Mouse (Mus musculus): ENCODE measurements around the gene Olfr1279.
"Not testable (repeated sequence)": the region's sequence is repeated elsewhere in the genome, so short reads cannot be mapped to it uniquely, and the experiment has no call there.

Gene Olfr1279

GRCm38 (mm10) chr2:111300374-111300773 is at the start of gene Olfr1279:
TSS of gene Olfr1279 (plus strand) at chr2:111300635.
- no peak for DNase-seq

DNA sequence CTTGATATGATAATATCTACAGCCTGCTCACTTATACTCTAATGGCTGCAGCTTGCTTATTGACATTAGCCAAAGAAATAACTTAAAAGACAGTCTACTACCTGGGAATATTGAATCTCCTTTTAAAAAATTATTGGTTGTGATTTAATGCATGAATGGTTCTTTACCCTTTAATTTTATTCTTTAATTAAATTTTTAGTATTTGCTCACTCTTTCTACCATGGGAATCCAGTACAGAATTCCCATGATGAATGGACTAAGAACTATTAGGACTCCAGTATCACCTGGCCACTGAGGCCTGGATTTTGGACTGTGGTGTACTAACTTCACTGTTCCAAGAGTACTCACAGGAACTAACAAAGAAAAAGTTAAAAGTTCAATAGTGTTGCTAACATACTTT is 46.2 kb upstream of the Olfr1279 start, which contains the start of gene Olfr1276:
Gene Olfr1276, plus strand, starts transcription at position 301 of the 400 bp plus-strand sequence.
- DNase-seq, result no peak

GRCm38 (mm10) chr2:111274006-111274405 is 26.4 kb upstream of the Olfr1279 start, which contains the start of gene Olfr1277:
TSS of gene Olfr1277 (minus strand) at chr2:111274106.
- no peak for DNase-seq

DNA sequence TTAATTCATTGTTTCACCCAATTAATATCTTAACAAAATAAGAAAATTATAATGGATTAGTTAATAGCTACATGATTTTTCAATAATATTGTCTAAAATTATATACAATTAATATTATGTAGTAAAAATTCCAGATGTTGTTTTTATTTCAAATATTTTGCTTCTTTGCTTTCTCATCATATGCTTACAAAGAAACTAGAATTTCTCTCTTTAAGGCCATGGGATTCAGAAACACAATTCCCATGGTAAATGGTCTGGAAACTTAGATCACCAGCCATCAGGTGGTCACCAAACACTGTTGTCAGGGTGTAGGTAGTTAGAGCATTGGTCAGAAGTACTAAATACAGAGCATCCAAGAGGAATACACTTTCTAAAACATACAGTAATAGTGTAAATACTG is 10.6 kb upstream of the Olfr1279 start, which contains the start of gene Olfr1278:
Gene Olfr1278, plus strand, starts transcription at position 301 of the 400 bp plus-strand sequence.
- no peak for DNase-seq

GRCm38 (mm10) chr2:111298541-111298940 is 1.9 kb upstream of the Olfr1279 start:
- DNase-seq, result no peak

- no peak for DNase-seq
Measured at GRCm38 (mm10) chr2:111313717-111314116, 13.3 kb downstream of the Olfr1279 start, which contains the start of gene Olfr1280. TSS of gene Olfr1280 (plus strand) at chr2:111314017.

GRCm38 (mm10) chr2:111326220-111326619 is 25.8 kb downstream of the Olfr1279 start, which contains the start of gene Olfr1281:
TSS of gene Olfr1281 (plus strand) at chr2:111326520.
- DNase-seq, result no peak

DNA sequence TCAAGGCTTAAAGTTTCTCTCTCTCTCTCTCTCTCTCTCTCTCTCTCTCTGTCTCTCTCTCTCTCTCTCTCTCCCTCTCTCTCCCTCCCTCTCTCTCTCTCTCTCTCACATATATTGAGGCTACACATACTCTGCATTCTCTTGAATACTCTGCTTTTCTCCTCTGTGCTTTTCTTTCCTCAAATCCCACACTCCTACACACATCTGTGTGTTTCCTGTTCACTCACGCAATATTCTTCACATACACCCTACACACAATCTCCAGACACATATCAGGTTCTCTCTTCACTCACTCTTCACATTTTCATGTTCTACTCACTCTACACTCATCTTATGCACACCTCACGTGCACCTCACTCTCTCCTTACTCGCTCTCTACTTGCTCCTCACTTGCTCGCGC is 33.3 kb downstream of the Olfr1279 start:
- not testable (repeated sequence) for DNase-seq

- DNase-seq, result no peak
Measured at GRCm38 (mm10) chr2:111335976-111336375, 35.5 kb downstream of the Olfr1279 start, which contains the start of gene Olfr1282. TSS of gene Olfr1282 (minus strand) at chr2:111336076.

Data from kidney, postnatal 4 days (tissue).